Mouse (Mus musculus) embryonic fibroblast, embryonic 13.5 days (primary cell): ENCODE data around the gene Adamtsl1.

Experiments
- CTCF ChIP-seq: IDR thresholded peaks from 2 replicates; pipeline ENCODE4 v1.5.1; 2011; ENCODE audit warnings: mild to moderate bottlenecking, control low read depth, low read length, moderate library complexity, borderline replicate concordance; ENCODE audit not compliant: insufficient read depth
- POLR2A ChIP-seq: IDR thresholded peaks from 2 replicates; pipeline ENCODE4 v1.6.1; 2011; ENCODE audit warnings: low read depth, mild to moderate bottlenecking, control low read depth, low read length, moderate library complexity

DNA sequence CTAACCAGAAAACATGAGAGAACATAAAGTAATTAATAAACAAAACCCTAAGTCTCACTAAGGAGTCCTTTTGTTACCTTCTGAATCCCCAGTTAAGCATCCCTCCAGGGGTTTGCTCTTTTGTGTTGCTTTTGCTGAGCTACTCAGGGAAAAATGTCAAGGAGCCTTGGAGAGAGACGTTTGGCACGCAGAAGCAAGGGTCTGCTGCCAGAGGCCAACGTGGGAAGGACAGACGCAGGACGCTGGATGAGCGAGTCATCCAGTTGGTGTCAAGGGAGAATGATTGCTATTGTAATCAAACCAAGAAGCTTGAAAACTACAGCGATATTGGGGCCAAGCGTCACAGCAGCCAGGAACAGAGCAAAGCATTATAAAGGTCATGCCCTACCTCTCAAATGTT lies 517.1 kb downstream of the Adamtsl1 start:
- TF ChIP-seq POLR2A (no peak), CTCF (no peak)
